Mouse (Mus musculus): ENCODE measurements at regions not wholly inside any gene's neighbourhood (a gene's known extent, or its start where the extent isn't known, plus 50 kb on each side); places are given as distances from the start of the nearest gene placed in this dataset.

GRCm38 (mm10) chr16:76611061-76611460, 237.4 kb upstream of the Nrip1 start:
- H3K36me3 ChIP-seq (ENCODE audit: control insufficient read depth, insufficient read depth, low read length): no peaks in the 10 kb centered on the region

GRCm38 (mm10) chr16:76604914-76605313, 231.3 kb upstream of the Nrip1 start:
- DNase-seq (ENCODE audit: low spot score): no peak
- WGBS: 69% methylated on average over 3 of the region's 3 CpGs
- Histone ChIP-seq H3K27ac (ENCODE audit: low read depth, low read length) (no peak overlapping the region), H3K36me3 (ENCODE audit: control insufficient read depth, insufficient read depth, low read length) (no peaks in the 10 kb centered on the region), H3K4me3 (ENCODE audit: low read depth, low read length) (no peak overlapping the region), H3K9ac (ENCODE audit: low read length) (no peak overlapping the region), H3K9me3 (replicated peaks; ENCODE audit: control insufficient read depth, low read length) (no peaks in the 10 kb centered on the region), H3K4me1 (ENCODE audit: control insufficient read depth, insufficient read depth, low read length) (peaks cover 5% of the 10 kb centered on the region; the same call in 1 of the 2 replicates), H3K27me3 (replicated peaks; ENCODE audit: control insufficient read depth, insufficient read depth, low read length) (no peaks in the 10 kb centered on the region), H3K4me2 (ENCODE audit: low read length) (no peak overlapping the region)
- no peak for ATAC-seq

More at GRCm38 (mm10) chr16:76611061-76611460, 237.4 kb upstream of the Nrip1 start:
- no peaks in the 10 kb centered on the region for H3K27me3 ChIP-seq (replicated peaks; ENCODE audit: control insufficient read depth, insufficient read depth, low read length)
- no peaks in the 10 kb centered on the region for H3K9me3 ChIP-seq (replicated peaks; ENCODE audit: control insufficient read depth, low read length)
- ATAC-seq (no peak), DNase-seq (ENCODE audit: low spot score) (no peak)
- no peak overlapping the region for H3K4me2 ChIP-seq (ENCODE audit: low read length)
- no peak overlapping the region for H3K4me3 ChIP-seq (ENCODE audit: low read depth, low read length)
- H3K4me1 ChIP-seq (ENCODE audit: control insufficient read depth, insufficient read depth, low read length): no peaks in the 10 kb centered on the region
- H3K27ac ChIP-seq (ENCODE audit: low read depth, low read length): no peak overlapping the region
- no peak overlapping the region for H3K9ac ChIP-seq (ENCODE audit: low read length)

- Histone ChIP-seq H3K4me1 (ENCODE audit: control insufficient read depth, insufficient read depth, low read length) (peaks cover 5% of the 10 kb centered on the region; the same call in 1 of the 2 replicates), H3K9me3 (replicated peaks; ENCODE audit: control insufficient read depth, low read length) (no peaks in the 10 kb centered on the region), H3K36me3 (ENCODE audit: control insufficient read depth, insufficient read depth, low read length) (no peaks in the 10 kb centered on the region), H3K4me3 (ENCODE audit: low read depth, low read length) (no peak overlapping the region), H3K27ac (ENCODE audit: low read depth, low read length) (no peak overlapping the region), H3K9ac (ENCODE audit: low read length) (no peak overlapping the region), H3K27me3 (replicated peaks; ENCODE audit: control insufficient read depth, insufficient read depth, low read length) (no peaks in the 10 kb centered on the region), H3K4me2 (ENCODE audit: low read length) (no peak overlapping the region)
- ATAC-seq (no peak), DNase-seq (ENCODE audit: low spot score) (no peak)
- 85% methylated on average over 6 of the region's 6 CpGs for WGBS
Measured at GRCm38 (mm10) chr16:76603846-76604258, 230.2 kb upstream of the Nrip1 start.

GRCm38 (mm10) chr16:76603431-76603830, 229.8 kb upstream of the Nrip1 start:
- no peak overlapping the region for H3K4me2 ChIP-seq (ENCODE audit: low read length)
- no peaks in the 10 kb centered on the region for H3K9me3 ChIP-seq (replicated peaks; ENCODE audit: control insufficient read depth, low read length)
- DNase-seq (ENCODE audit: low spot score) (no peak), ATAC-seq (no peak)
- H3K27me3 ChIP-seq (replicated peaks; ENCODE audit: control insufficient read depth, insufficient read depth, low read length): no peaks in the 10 kb centered on the region
- no peak overlapping the region for H3K27ac ChIP-seq (ENCODE audit: low read depth, low read length)
- H3K9ac ChIP-seq (ENCODE audit: low read length): no peak overlapping the region
- H3K36me3 ChIP-seq (ENCODE audit: control insufficient read depth, insufficient read depth, low read length): no peaks in the 10 kb centered on the region
- no peak overlapping the region for H3K4me3 ChIP-seq (ENCODE audit: low read depth, low read length)
- 86% methylated on average over 1 of the region's 1 CpGs for WGBS
- H3K4me1 ChIP-seq (ENCODE audit: control insufficient read depth, insufficient read depth, low read length): peaks cover 5% of the 10 kb centered on the region; the same call in 1 of the 2 replicates

GRCm38 (mm10) chr16:76600131-76600530, 226.5 kb upstream of the Nrip1 start:
- H3K27ac ChIP-seq (ENCODE audit: low read depth, low read length): no peak overlapping the region
- no peaks in the 10 kb centered on the region for H3K9me3 ChIP-seq (replicated peaks; ENCODE audit: control insufficient read depth, low read length)
- peak; percentile 76 for DNase-seq (ENCODE audit: low spot score)
- H3K27me3 ChIP-seq (replicated peaks; ENCODE audit: control insufficient read depth, insufficient read depth, low read length): no peaks in the 10 kb centered on the region
- 0 out of 2 replicates have a peak overlapping the region, but pooled peaks have one; percentile 9 for H3K4me2 ChIP-seq (ENCODE audit: low read length)
- WGBS: 25% methylated on average over 10 of the region's 10 CpGs
- no peak overlapping the region for H3K9ac ChIP-seq (ENCODE audit: low read length)
- no peak overlapping the region for H3K4me3 ChIP-seq (ENCODE audit: low read depth, low read length)
- H3K4me1 ChIP-seq (ENCODE audit: control insufficient read depth, insufficient read depth, low read length): peaks cover 5% of the 10 kb centered on the region; the same call in 1 of the 2 replicates
- ATAC-seq: peak; percentile 77; the same call in 1 of the 2 replicates
- no peaks in the 10 kb centered on the region for H3K36me3 ChIP-seq (ENCODE audit: control insufficient read depth, insufficient read depth, low read length)

GRCm38 (mm10) chr16:76591956-76592768, 218.5 kb upstream of the Nrip1 start:
- peak; percentile 75; the same call in 1 of the 2 replicates for ATAC-seq
- DNase-seq (ENCODE audit: low spot score): peak; percentile 76
- H3K9me3 ChIP-seq (replicated peaks; ENCODE audit: control insufficient read depth, low read length): no peaks in the 10 kb centered on the region
- WGBS: 75% methylated on average over 4 of the region's 4 CpGs
- no peaks in the 10 kb centered on the region for H3K4me1 ChIP-seq (ENCODE audit: control insufficient read depth, insufficient read depth, low read length)
- H3K4me2 ChIP-seq (ENCODE audit: low read length): no peak overlapping the region
- no peak overlapping the region for H3K9ac ChIP-seq (ENCODE audit: low read length)
- no peaks in the 10 kb centered on the region for H3K36me3 ChIP-seq (ENCODE audit: control insufficient read depth, insufficient read depth, low read length)
- no peaks in the 10 kb centered on the region for H3K27me3 ChIP-seq (replicated peaks; ENCODE audit: control insufficient read depth, insufficient read depth, low read length)
- H3K27ac ChIP-seq (ENCODE audit: low read depth, low read length): no peak overlapping the region
- no peak overlapping the region for H3K4me3 ChIP-seq (ENCODE audit: low read depth, low read length)

- no peaks in the 10 kb centered on the region for H3K9me3 ChIP-seq (replicated peaks; ENCODE audit: control insufficient read depth, low read length)
- no peak overlapping the region for H3K4me3 ChIP-seq (ENCODE audit: low read depth, low read length)
- no peaks in the 10 kb centered on the region for H3K27me3 ChIP-seq (replicated peaks; ENCODE audit: control insufficient read depth, insufficient read depth, low read length)
- ATAC-seq (no peak), DNase-seq (ENCODE audit: low spot score) (no peak)
- no peaks in the 10 kb centered on the region for H3K4me1 ChIP-seq (ENCODE audit: control insufficient read depth, insufficient read depth, low read length)
- 75% methylated on average over 2 of the region's 2 CpGs for WGBS
- H3K27ac ChIP-seq (ENCODE audit: low read depth, low read length): no peak overlapping the region
- no peak overlapping the region for H3K4me2 ChIP-seq (ENCODE audit: low read length)
- no peaks in the 10 kb centered on the region for H3K36me3 ChIP-seq (ENCODE audit: control insufficient read depth, insufficient read depth, low read length)
- no peak overlapping the region for H3K9ac ChIP-seq (ENCODE audit: low read length)
Measured at GRCm38 (mm10) chr16:76589791-76590190, 216.2 kb upstream of the Nrip1 start.

GRCm38 (mm10) chr16:76577206-76577605, 203.6 kb upstream of the Nrip1 start:
- Histone ChIP-seq H3K4me1 (ENCODE audit: control insufficient read depth, insufficient read depth, low read length) (no peaks in the 10 kb centered on the region), H3K4me3 (ENCODE audit: low read depth, low read length) (no peak overlapping the region), H3K9me3 (replicated peaks; ENCODE audit: control insufficient read depth, low read length) (no peaks in the 10 kb centered on the region), H3K4me2 (ENCODE audit: low read length) (no peak overlapping the region), H3K27ac (ENCODE audit: low read depth, low read length) (no peak overlapping the region), H3K27me3 (replicated peaks; ENCODE audit: control insufficient read depth, insufficient read depth, low read length) (no peaks in the 10 kb centered on the region), H3K9ac (ENCODE audit: low read length) (no peak overlapping the region), H3K36me3 (ENCODE audit: control insufficient read depth, insufficient read depth, low read length) (no peaks in the 10 kb centered on the region)
- ATAC-seq (no peak), DNase-seq (ENCODE audit: low spot score) (no peak)
- 92% methylated on average over 2 of the region's 2 CpGs for WGBS

- no peak overlapping the region for H3K4me3 ChIP-seq (ENCODE audit: low read depth, low read length)
- no peak overlapping the region for H3K27ac ChIP-seq (ENCODE audit: low read depth, low read length)
- no peaks in the 10 kb centered on the region for H3K27me3 ChIP-seq (replicated peaks; ENCODE audit: control insufficient read depth, insufficient read depth, low read length)
- H3K4me1 ChIP-seq (ENCODE audit: control insufficient read depth, insufficient read depth, low read length): no peaks in the 10 kb centered on the region
- H3K9me3 ChIP-seq (replicated peaks; ENCODE audit: control insufficient read depth, low read length): no peaks in the 10 kb centered on the region
- ATAC-seq: peak; percentile 54; the same call in 1 of the 2 replicates
- no peaks in the 10 kb centered on the region for H3K36me3 ChIP-seq (ENCODE audit: control insufficient read depth, insufficient read depth, low read length)
- no peak overlapping the region for H3K9ac ChIP-seq (ENCODE audit: low read length)
- no peak overlapping the region for H3K4me2 ChIP-seq (ENCODE audit: low read length)
- 59% methylated on average over 3 of the region's 3 CpGs for WGBS
- DNase-seq (ENCODE audit: low spot score): peak; percentile 42
Measured at GRCm38 (mm10) chr16:76575281-76575680, 201.7 kb upstream of the Nrip1 start.

Measured in forebrain, embryonic 14.5 days (tissue).